Mouse (Mus musculus) retina, postnatal 1 day (tissue): ENCODE measurements around the gene Kcnk4.
A peak's percentile ranks its signal among the peaks of the same experiment; 100 is the strongest.

ENCODE experiments used
- DNase-seq: peaks from one replicate; pipeline ENCODE4 v3.0.0-alpha.2; 2012

Gene Kcnk4

GRCm38 (mm10) chr19:6936299-6936698, 2.0 kb upstream of the Kcnk4 start:
- no peak for DNase-seq

- DNase-seq = peak; percentile 67
Measured at GRCm38 (mm10) chr19:6933436-6934194, 700 bp downstream of the Kcnk4 start.

- no peak for DNase-seq
Measured at GRCm38 (mm10) chr19:6933102-6933435, 1.2 kb downstream of the Kcnk4 start.

GRCm38 (mm10) chr19:6932018-6932417, 2.3 kb downstream of the Kcnk4 start:
- DNase-seq = no peak

GRCm38 (mm10) chr19:6931002-6931401, 3.3 kb downstream of the Kcnk4 start:
- no peak for DNase-seq

GRCm38 (mm10) chr19:6928080-6928479, 6.2 kb downstream of the Kcnk4 start:
- no peak for DNase-seq

- peak; percentile 68 for DNase-seq
Measured at GRCm38 (mm10) chr19:6926559-6927255, 7.6 kb downstream of the Kcnk4 start.

GRCm38 (mm10) chr19:6925611-6926329, 8.5 kb downstream of the Kcnk4 start:
- no peak for DNase-seq

GRCm38 (mm10) chr19:6925307-6925573, 9.1 kb downstream of the Kcnk4 start, which contains the start of gene Catsperz:
TSS of gene Catsperz (minus strand) at chr19:6925380.
- DNase-seq = no peak

- peak; percentile 82 for DNase-seq
Measured at GRCm38 (mm10) chr19:6924461-6925306, 9.6 kb downstream of the Kcnk4 start.

GRCm38 (mm10) chr19:6922901-6923735, 11.2 kb downstream of the Kcnk4 start:
- DNase-seq = no peak

- peak; percentile 99 for DNase-seq
Measured at GRCm38 (mm10) chr19:6921647-6922567, 12.4 kb downstream of the Kcnk4 start, which contains the start of gene Esrra. TSS of gene Esrra (minus strand) at chr19:6921813.

- peak; percentile 70 for DNase-seq
Measured at GRCm38 (mm10) chr19:6920741-6921636, 13.3 kb downstream of the Kcnk4 start.

GRCm38 (mm10) chr19:6919876-6920740, 14.2 kb downstream of the Kcnk4 start:
- peak; percentile 67 for DNase-seq

- DNase-seq = no peak
Measured at GRCm38 (mm10) chr19:6919431-6919830, 14.9 kb downstream of the Kcnk4 start.

GRCm38 (mm10) chr19:6918321-6918720, 16.0 kb downstream of the Kcnk4 start:
- DNase-seq = no peak

GRCm38 (mm10) chr19:6916496-6916895, 17.8 kb downstream of the Kcnk4 start:
- DNase-seq = no peak

- DNase-seq = no peak
Measured at GRCm38 (mm10) chr19:6915276-6915675, 19.0 kb downstream of the Kcnk4 start.

- no peak for DNase-seq
Measured at GRCm38 (mm10) chr19:6914540-6914939, 19.8 kb downstream of the Kcnk4 start.
